Mouse (Mus musculus) stomach, embryonic 14.5 days (tissue): ENCODE results near the gene Parm1. TPM values are rescaled to one million over a fixed set of nuclear protein-coding genes. Genes with fewer than 3 reads are reported as not detected.

ENCODE experiments used
- polyA plus RNA-seq: library from polyadenylated mRNA; unstranded; fragments of >200 nt; fragmentation: Nextera tagmentation; extraction: Ambion mirVana; gene quantifications from 2 replicates; pipeline ENCODE4 v1.2.1, GENCODE M21; 2014

Parm1 gene
- polyA plus RNA-seq, 1 experiment from 2014 or later, result 22.4 TPM

Other genes with a start within 250 kb of the Parm1 start
- gene Btc, start 114.6 kb upstream of the Parm1 start, polyA plus RNA-seq, result 3.8 and 3.9 TPM in 2 replicates